Mouse (Mus musculus): ENCODE measurements around the gene Zfp598. TPM values are rescaled to one million over a fixed set of nuclear protein-coding genes. Genes with fewer than 3 reads are reported as not detected.
"Not testable (repeated sequence)": the region's sequence is repeated elsewhere in the genome, so short reads cannot be mapped to it uniquely, and the experiment has no call there.

Zfp598 gene
- polyA plus RNA-seq, 1 experiment from 2014 or later: 22.1 TPM

DNA sequence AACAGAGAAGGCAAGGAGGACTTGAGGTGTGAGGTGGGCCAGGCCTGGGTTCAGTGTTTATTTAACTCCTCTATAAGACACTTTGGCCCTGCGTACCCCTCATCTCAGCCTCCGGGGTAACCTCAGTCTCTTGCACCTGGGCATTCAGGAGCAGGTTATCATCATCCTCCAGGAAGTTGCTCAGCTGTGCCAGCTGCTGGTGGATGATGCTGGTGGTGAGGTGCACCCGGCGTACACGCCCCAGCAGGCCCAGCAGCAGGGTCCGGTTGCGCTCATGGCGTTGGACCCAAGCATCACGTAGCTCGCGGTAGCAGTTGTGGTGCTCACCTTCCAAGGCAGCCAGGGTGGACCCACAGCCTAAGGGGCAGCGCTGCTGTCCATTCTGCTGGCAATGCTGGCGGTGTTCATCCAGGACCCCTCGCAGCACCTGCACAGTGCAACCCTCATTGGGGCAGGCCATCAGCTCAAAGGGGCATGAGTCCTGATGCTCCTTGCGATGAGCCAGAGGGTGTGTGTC is 46.7 kb downstream of the Zfp598 start:
- ATAC-seq (ENCODE audit: insufficient number of reproducible peaks, low FRiP score, low TSS enrichment, low read depth): no peak
- WGBS: 94% methylated on average over 15 of the region's 15 CpGs
- Histone ChIP-seq H3K4me1 (peaks cover 5% of the 10 kb centered on the region), H3K4me3 (no peak overlapping the region), H3K9me3 (no peaks in the 10 kb centered on the region), H3K27ac (no peak overlapping the region), H3K9ac (no peak overlapping the region), H3K36me3 (peaks cover 27% of the 10 kb centered on the region), H3K4me2 (no peak overlapping the region), H3K27me3 (no peaks in the 10 kb centered on the region)

DNA sequence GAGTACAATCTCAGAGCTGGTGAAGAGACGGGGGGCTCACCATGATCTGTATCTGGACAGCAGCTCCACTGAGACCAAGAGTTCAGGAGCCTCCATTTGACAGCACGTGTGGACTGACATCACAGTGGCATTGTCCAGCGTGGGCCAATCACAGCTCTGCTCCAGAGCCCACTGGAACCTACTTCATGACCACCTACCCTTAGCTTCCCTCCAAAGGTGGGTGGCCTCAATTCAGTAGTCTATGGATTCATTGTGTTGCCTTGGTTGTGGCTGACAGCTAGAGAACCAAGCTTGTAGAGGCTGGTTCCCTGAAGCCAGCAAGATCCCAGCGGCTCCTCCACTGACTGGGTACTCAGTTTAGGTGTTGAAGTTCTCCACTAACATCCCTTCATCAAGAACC is 48.5 kb downstream of the Zfp598 start, which contains the start of the genes Rnf151 and Rps2:
TSS of gene Rnf151 (minus strand) at position 121 of the 400 bp plus-strand sequence.
TSS of gene Rps2 (plus strand) at position 174 of the 400 bp plus-strand sequence.
- H3K36me3 ChIP-seq: peaks cover 42% of the 10 kb centered on the region
- H3K9me3 ChIP-seq: no peaks in the 10 kb centered on the region
- ATAC-seq (ENCODE audit: insufficient number of reproducible peaks, low FRiP score, low TSS enrichment, low read depth): no peak
- H3K4me1 ChIP-seq: peaks cover 21% of the 10 kb centered on the region
- peak within 1 kb of the TSS; percentile 51 for H3K4me2 ChIP-seq
- H3K4me3 ChIP-seq: peak within 1 kb of the TSS; percentile 75
- no peak within 1 kb of the TSS for H3K9ac ChIP-seq
- no peak within 1 kb of the TSS for H3K27ac ChIP-seq
- 85% methylated on average over 4 of the region's 4 CpGs for WGBS
- H3K27me3 ChIP-seq: no peaks in the 10 kb centered on the region

DNA sequence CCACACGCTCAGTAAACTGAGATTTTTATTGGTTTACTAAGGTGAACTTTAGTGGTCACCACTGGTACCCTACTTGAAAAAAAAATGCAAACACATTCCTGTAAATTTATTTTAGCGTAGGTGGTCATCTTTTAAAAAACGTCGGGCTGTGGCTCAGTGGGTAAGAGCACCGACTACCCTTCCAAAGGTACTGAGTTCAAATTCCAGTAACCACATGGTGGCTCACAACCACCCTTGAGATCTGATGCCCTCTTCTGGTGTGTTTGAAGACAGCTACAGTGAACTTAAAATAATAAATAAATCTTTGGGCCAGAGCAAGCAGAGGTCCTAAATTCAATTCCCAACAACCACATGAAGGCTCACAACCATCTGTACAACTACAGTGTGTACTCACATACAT is 49.5 kb downstream of the Zfp598 start:
- WGBS: 61% methylated on average over 5 of the region's 5 CpGs
- peaks cover 42% of the 10 kb centered on the region for H3K36me3 ChIP-seq
- peak overlapping the region; percentile 75 for H3K4me3 ChIP-seq
- not testable (repeated sequence) for H3K9me3 ChIP-seq; H3K27ac ChIP-seq; ATAC-seq (ENCODE audit: insufficient number of reproducible peaks, low FRiP score, low TSS enrichment, low read depth); H3K27me3 ChIP-seq
- H3K4me2 ChIP-seq: peak overlapping the region; percentile 51
- H3K4me1 ChIP-seq: peaks cover 29% of the 10 kb centered on the region
- peak overlapping the region; percentile 93 for H3K9ac ChIP-seq

DNA sequence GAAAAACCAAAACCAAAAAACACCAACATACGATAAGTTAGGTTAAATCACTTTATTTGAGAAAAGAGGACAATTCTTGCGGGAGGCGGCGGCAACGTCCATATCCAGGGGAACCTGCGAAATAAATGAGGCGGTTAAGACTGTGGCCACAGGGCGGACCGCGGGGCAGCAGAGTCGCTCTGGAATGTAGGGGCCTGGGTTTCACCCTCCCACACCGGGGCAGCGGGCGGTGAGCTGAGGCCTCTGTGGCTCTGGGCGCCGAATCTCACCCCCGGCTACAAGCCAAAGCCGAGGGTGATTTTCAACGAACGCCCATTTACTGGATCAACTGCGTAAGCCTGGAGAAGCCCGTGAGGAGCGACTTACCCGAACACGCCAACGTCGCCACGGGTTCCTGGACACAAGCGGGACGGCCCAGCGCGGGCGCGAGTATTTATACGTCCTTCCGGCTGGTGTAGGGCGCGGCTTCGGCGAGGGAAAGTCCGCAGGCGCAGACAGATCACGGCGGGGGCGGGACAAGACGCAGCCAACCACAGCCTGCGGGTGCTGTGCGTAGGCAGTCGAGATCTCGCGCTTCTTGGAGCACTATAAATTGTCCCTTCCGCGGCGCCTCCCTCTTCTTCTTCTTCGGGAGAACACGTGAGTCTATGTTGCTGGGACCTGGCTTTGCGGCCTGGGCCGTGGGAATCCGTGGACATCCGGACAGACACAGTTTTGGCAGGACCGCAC is 50.2 kb downstream of the Zfp598 start:
- WGBS: under 1% methylated on average over 61 of the region's 61 CpGs
- Histone ChIP-seq H3K4me3 (peak overlapping the region; percentile 75), H3K4me1 (peaks cover 32% of the 10 kb centered on the region), H3K9me3 (no peaks in the 10 kb centered on the region), H3K27me3 (no peaks in the 10 kb centered on the region), H3K9ac (peak overlapping the region; percentile 93), H3K4me2 (peak overlapping the region; percentile 74), H3K27ac (peak overlapping the region; percentile 91), H3K36me3 (peaks cover 42% of the 10 kb centered on the region)
- ATAC-seq (ENCODE audit: insufficient number of reproducible peaks, low FRiP score, low TSS enrichment, low read depth): peak; percentile 98

DNA sequence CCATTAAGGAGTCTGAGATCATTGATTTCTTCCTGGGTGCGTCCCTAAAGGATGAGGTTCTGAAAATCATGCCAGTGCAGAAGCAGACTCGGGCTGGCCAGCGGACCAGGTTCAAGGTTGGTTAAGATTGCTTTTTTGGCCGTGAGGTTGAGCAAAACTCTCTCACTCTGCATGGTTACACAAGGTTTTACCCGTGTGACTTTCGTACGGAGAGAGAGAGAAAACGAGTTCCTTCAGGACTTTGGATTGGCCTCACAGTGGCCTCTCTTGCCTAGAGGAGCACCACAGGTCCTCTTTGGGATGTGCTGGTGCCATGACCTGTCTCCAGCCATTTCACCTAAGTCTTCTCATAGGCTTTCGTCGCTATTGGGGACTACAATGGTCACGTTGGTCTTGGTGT is 51.1 kb downstream of the Zfp598 start:
- not testable (repeated sequence) for H3K27me3 ChIP-seq; ATAC-seq (ENCODE audit: insufficient number of reproducible peaks, low FRiP score, low TSS enrichment, low read depth); H3K9me3 ChIP-seq
- H3K4me3 ChIP-seq: peak overlapping the region; percentile 75
- peak overlapping the region; percentile 74 for H3K4me2 ChIP-seq
- 1% methylated on average over 11 of the region's 11 CpGs for WGBS
- H3K9ac ChIP-seq: peak overlapping the region; percentile 74
- peak overlapping the region; percentile 91; the same call in 1 of the 2 replicates for H3K27ac ChIP-seq
- peaks cover 40% of the 10 kb centered on the region for H3K36me3 ChIP-seq
- H3K4me1 ChIP-seq: peaks cover 32% of the 10 kb centered on the region

DNA sequence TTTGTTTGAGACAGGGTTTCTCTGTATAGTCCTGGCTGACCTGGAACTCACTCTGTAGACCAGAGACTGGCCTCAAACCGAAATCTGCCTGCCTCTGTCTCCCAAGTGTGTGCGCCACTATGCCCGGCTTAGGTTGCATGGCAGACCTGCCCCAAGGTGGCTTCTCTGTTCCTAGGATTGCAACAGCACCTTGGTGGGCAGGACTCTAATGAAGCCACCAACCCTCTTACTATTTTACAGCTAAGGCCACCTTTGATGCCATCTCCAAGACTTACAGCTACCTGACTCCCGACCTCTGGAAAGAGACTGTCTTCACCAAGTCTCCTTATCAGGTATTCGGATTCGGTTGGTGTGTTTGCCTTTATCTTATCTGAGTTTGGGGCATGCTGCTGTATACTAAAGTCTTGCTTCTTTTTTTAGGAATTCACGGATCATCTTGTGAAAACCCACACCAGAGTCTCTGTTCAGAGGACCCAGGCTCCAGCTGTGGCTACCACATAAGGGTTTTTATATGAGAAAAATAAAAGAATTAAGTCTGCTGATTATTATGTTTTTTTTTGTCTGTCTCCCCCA is 52.0 kb downstream of the Zfp598 start:
- WGBS: 65% methylated on average over 7 of the region's 7 CpGs
- Histone ChIP-seq H3K4me3 (peak overlapping the region; percentile 75), H3K4me2 (peak overlapping the region; percentile 74), H3K4me1 (peaks cover 32% of the 10 kb centered on the region), H3K9ac (peak overlapping the region; percentile 31; the same call in 1 of the 2 replicates), H3K36me3 (peaks cover 34% of the 10 kb centered on the region)
- ATAC-seq (ENCODE audit: insufficient number of reproducible peaks, low FRiP score, low TSS enrichment, low read depth); H3K9me3 ChIP-seq; H3K27ac ChIP-seq; H3K27me3 ChIP-seq: not testable (repeated sequence)

DNA sequence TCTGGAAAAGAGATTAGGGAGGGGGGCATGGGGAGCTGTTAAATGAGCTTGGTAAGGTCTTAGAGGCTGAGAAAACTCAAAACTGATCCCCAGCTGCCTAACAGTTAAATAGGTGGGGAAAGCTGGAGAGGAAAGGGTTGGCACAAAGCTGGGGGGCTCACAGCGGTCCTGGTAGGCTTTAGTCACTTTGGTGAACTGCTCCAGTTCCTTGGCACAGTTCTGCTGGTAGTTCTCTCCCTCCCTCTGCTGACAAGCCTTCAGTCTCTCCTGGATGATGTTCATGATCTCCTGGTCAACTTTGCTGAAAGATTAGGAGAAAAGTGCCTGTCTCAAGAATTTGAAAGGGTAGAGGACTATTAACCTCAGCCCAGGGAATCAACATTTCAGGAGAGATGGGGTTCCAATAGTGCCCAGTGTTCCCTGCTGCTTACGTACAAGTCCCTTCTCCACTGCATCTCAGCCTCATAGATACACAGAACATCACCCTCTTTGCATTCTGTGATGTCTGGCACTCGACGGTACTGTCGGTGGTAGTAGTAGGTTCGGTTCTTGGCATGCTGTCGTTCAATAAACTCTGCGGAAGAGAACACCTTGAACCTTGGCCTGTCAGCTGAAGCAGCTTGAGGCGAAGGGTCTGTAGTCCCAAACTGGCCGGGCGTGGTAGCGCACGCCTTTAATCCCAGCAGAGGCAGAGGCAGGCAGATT is 52.9 kb downstream of the Zfp598 start:
- 30% methylated on average over 13 of the region's 13 CpGs for WGBS
- H3K27ac ChIP-seq: no peak overlapping the region

DNA sequence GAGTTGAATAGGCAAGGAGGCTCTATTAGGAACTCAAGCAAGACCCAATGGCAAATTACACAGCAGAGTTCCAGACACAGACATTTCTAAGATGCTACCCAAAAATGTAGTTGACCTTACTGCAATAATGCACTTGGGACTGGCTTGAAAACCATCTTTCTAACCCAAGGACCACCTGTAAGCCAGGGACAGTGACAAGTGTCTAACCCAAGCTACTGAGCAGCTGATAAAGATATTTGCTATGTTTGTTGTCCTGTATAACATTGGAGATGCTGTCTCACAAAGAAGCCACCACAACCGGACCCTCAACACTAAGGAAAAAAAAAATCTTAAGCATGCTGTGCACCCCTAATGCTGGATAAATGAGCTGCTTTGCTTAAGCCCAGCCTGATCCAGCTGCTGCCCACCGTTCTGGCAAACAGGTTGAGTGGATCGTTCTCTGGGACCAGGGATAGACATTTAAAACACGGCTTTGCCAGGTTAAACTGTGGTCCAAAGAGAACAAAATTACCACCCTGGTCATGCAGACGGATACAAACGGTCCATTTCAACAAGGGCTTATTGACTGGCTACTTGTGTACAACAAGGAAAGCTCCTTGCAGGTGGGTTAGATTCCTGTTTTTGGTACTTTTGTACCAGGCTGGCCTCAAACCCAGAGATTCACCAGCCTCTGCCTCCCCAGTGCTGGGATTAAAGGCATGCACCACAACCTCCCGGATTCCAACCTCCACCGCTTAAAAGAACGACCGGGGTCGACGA is 53.8 kb downstream of the Zfp598 start:
- no peak for ATAC-seq (ENCODE audit: insufficient number of reproducible peaks, low FRiP score, low TSS enrichment, low read depth)
- Histone ChIP-seq H3K9ac (peak overlapping the region; percentile 78), H3K9me3 (no peaks in the 10 kb centered on the region), H3K27ac (peak overlapping the region; percentile 86), H3K4me3 (peak overlapping the region; percentile 76), H3K36me3 (peaks cover 18% of the 10 kb centered on the region), H3K4me1 (peaks cover 32% of the 10 kb centered on the region), H3K4me2 (peak overlapping the region; percentile 84), H3K27me3 (no peaks in the 10 kb centered on the region)
- 1% methylated on average over 12 of the region's 12 CpGs for WGBS

More for the DNA sequence above, 52.9 kb downstream of the Zfp598 start:
- ATAC-seq (ENCODE audit: insufficient number of reproducible peaks, low FRiP score, low TSS enrichment, low read depth): no peak
- H3K9ac ChIP-seq: no peak overlapping the region
- H3K4me3 ChIP-seq: peak overlapping the region; percentile 76; the same call in 1 of the 2 replicates
- H3K4me2 ChIP-seq: 0 out of 2 replicates have a peak overlapping the region, but pooled peaks have one; percentile 6
- no peaks in the 10 kb centered on the region for H3K9me3 ChIP-seq
- H3K27me3 ChIP-seq: no peaks in the 10 kb centered on the region
- peaks cover 32% of the 10 kb centered on the region for H3K4me1 ChIP-seq
- peaks cover 26% of the 10 kb centered on the region for H3K36me3 ChIP-seq

DNA sequence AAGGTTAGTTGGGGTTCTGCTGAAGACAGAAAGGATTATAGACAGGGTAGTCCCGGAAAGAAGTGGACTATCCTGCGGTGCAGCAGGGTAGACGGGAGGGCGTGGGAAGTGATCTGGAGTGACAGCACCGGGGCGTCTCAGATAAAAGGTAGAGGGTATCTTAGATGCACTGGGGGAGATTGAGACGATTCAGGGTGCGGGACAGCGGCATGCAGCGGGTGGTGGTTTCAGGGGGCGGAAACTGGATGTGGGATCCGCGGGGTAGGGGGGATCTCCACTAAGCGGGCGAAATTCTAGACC is 54.3 kb downstream of the Zfp598 start:
- ATAC-seq (ENCODE audit: insufficient number of reproducible peaks, low FRiP score, low TSS enrichment, low read depth): no peak
- H3K4me2 ChIP-seq: peak overlapping the region; percentile 84
- 0% methylated on average over 15 of the region's 15 CpGs for WGBS
- H3K9me3 ChIP-seq: no peaks in the 10 kb centered on the region
- H3K27me3 ChIP-seq: no peaks in the 10 kb centered on the region
- peaks cover 18% of the 10 kb centered on the region for H3K36me3 ChIP-seq
- peak overlapping the region; percentile 78 for H3K9ac ChIP-seq
- peak overlapping the region; percentile 86 for H3K27ac ChIP-seq
- peak overlapping the region; percentile 76 for H3K4me3 ChIP-seq
- peaks cover 30% of the 10 kb centered on the region for H3K4me1 ChIP-seq

DNA sequence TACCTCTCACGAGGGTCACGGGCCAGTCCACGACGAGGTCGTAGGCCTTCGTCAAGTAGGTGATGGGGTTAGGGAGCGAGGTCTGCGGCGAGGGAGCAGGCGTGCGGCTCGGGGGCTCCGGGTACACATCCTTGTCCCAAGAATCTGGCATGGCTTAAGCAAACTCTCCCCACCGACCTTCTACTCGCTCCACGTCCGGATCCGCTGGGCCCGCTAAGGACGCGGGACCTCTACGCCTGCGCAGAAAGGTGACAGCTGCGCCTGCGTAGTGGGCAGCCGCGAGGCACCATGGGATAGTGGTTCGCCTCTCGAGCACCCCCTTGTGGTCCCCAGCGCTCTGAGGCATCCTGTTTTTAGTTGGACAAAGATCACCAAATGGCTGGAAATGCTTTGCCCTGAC is 54.7 kb downstream of the Zfp598 start, which contains the start of gene Ndufb10:
TSS of gene Ndufb10 (minus strand) at position 295 of the 400 bp plus-strand sequence.
- H3K9me3 ChIP-seq: no peaks in the 10 kb centered on the region
- H3K4me3 ChIP-seq: peak within 1 kb of the TSS; percentile 76
- H3K27me3 ChIP-seq: no peaks in the 10 kb centered on the region
- WGBS: under 1% methylated on average over 30 of the region's 30 CpGs
- peak; percentile 66 for ATAC-seq (ENCODE audit: insufficient number of reproducible peaks, low FRiP score, low TSS enrichment, low read depth)
- H3K4me2 ChIP-seq: peak within 1 kb of the TSS; percentile 84
- H3K36me3 ChIP-seq: peaks cover 18% of the 10 kb centered on the region
- H3K27ac ChIP-seq: peak within 1 kb of the TSS; percentile 86
- H3K4me1 ChIP-seq: peaks cover 29% of the 10 kb centered on the region
- H3K9ac ChIP-seq: peak within 1 kb of the TSS; percentile 78

All from limb, embryonic 15.5 days (tissue).